Mouse (Mus musculus) E14TG2a.4 (cell line): ENCODE measurements around the gene Tnfaip8l2.

Experiments used
- CTCF ChIP-seq: conservative IDR thresholded peaks from 2 replicates; pipeline ENCODE4 v1.5.1; 2014; ENCODE audit warnings: low read length
- POU5F1 ChIP-seq: IDR thresholded peaks from 2 replicates; pipeline ENCODE4 v1.6.1; 2014; ENCODE audit warnings: low read length, borderline replicate concordance

DNA sequence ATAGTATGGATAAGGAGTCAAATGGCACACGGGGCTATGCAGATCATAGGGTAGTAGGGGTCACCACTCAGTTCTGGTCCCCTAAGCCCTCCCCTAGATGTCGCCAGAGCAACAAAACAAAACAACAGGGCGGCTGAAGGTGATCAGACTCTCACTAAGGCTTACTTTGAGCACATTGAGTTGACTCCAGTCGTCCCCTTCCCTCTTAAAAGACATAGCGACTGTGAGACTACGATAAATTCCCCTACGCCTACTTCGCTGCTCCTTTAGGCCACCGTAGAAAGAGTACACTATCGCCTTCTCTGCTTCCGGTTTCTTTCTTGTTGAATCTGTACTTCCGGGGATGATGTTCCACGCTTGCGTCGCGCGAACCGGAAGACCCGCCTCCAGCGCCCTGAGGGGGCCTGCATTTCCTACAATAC lies 8.5 kb downstream of the Tnfaip8l2 start, which contains the start of the genes Scnm1 and Lysmd1:
- no peak for TF ChIP-seq POU5F1
- TF ChIP-seq CTCF = 0 out of 2 replicates have a peak, but pooled peaks have one; percentile 8
